Mouse (Mus musculus): ENCODE measurements around the gene Rer1. TPM values are rescaled to one million over a fixed set of nuclear protein-coding genes. Genes with fewer than 3 reads are reported as not detected.

The Rer1 gene
- total and polyA plus RNA-seq, 3 experiments: 125 to 212 (median 209) TPM

- peaks cover 69% of the 10 kb centered on the region for H3K4me1 ChIP-seq (ENCODE audit: insufficient read depth, low read depth, low read length)
- peaks cover 36% of the 10 kb centered on the region for H3K36me3 ChIP-seq (replicated peaks)
- H3K9me3 ChIP-seq (replicated peaks): no peaks in the 10 kb centered on the region
- H3K27me3 ChIP-seq (ENCODE audit: insufficient read depth, low read length): peaks cover 19% of the 10 kb centered on the region
- H3K4me3 ChIP-seq (ENCODE audit: low read depth, low read length): peak overlapping the region; percentile 77
- no peak for TF ChIP-seq POLR2AphosphoS5 (IDR thresholded peaks at IDR 0.05; ENCODE audit: insufficient replicate concordance, low read depth, low read length)
- TF ChIP-seq CTCF (IDR thresholded peaks at IDR 0.05; ENCODE audit: low read depth, low read length): peak; percentile 82
- TF ChIP-seq TAL1 (conservative IDR thresholded peaks at IDR 0.05; ENCODE audit: low read depth, low read length): no peak
- ATAC-seq (ENCODE audit: extremely low read depth, insufficient number of reproducible peaks, low FRiP score, poor library complexity, severe bottlenecking): peak; percentile 18
- peak; percentile 84 for DNase-seq (ENCODE audit: low spot score)
Observed at GRCm38 (mm10) chr4:155065970-155066833, 20.0 kb downstream of the Rer1 start.

- Histone ChIP-seq H3K9me3 (replicated peaks) (no peaks in the 10 kb centered on the region), H3K36me3 (replicated peaks) (peaks cover 18% of the 10 kb centered on the region), H3K4me1 (ENCODE audit: insufficient read depth, low read depth, low read length) (peaks cover 52% of the 10 kb centered on the region), H3K4me3 (ENCODE audit: low read depth, low read length) (no peak overlapping the region), H3K27me3 (ENCODE audit: insufficient read depth, low read length) (peaks cover 28% of the 10 kb centered on the region)
- TF ChIP-seq GATA2 (IDR thresholded peaks at IDR 0.05; ENCODE audit: borderline replicate concordance, low read depth, low read length) (no peak), GATA1 (IDR thresholded peaks at IDR 0.05; ENCODE audit: borderline replicate concordance, low read length) (no peak), TAL1 (conservative IDR thresholded peaks at IDR 0.05; ENCODE audit: low read depth, low read length) (no peak), CTCF (IDR thresholded peaks at IDR 0.05; ENCODE audit: low read depth, low read length) (no peak), POLR2AphosphoS5 (IDR thresholded peaks at IDR 0.05; ENCODE audit: insufficient replicate concordance, low read depth, low read length) (no peak)
- DNase-seq (ENCODE audit: low spot score): no peak
- no peak for ATAC-seq (ENCODE audit: extremely low read depth, insufficient number of reproducible peaks, low FRiP score, poor library complexity, severe bottlenecking)
Observed at GRCm38 (mm10) chr4:155064474-155064873, 21.7 kb downstream of the Rer1 start.

GRCm38 (mm10) chr4:155063895-155064294 lies 22.3 kb downstream of the Rer1 start:
- DNase-seq (ENCODE audit: low spot score): no peak
- H3K27me3 ChIP-seq (ENCODE audit: insufficient read depth, low read length): peaks cover 30% of the 10 kb centered on the region
- peaks cover 13% of the 10 kb centered on the region for H3K36me3 ChIP-seq (replicated peaks)
- H3K4me3 ChIP-seq (ENCODE audit: low read depth, low read length): peak overlapping the region; percentile 22; the same call in 1 of the 2 replicates
- ATAC-seq (ENCODE audit: extremely low read depth, insufficient number of reproducible peaks, low FRiP score, poor library complexity, severe bottlenecking): no peak
- no peaks in the 10 kb centered on the region for H3K9me3 ChIP-seq (replicated peaks)
- TF ChIP-seq POLR2AphosphoS5 (IDR thresholded peaks at IDR 0.05; ENCODE audit: insufficient replicate concordance, low read depth, low read length): no peak
- TF ChIP-seq GATA1 (IDR thresholded peaks at IDR 0.05; ENCODE audit: borderline replicate concordance, low read length): no peak
- TF ChIP-seq GATA2 (IDR thresholded peaks at IDR 0.05; ENCODE audit: borderline replicate concordance, low read depth, low read length): no peak
- TF ChIP-seq TAL1 (conservative IDR thresholded peaks at IDR 0.05; ENCODE audit: low read depth, low read length): no peak
- no peak for TF ChIP-seq CTCF (IDR thresholded peaks at IDR 0.05; ENCODE audit: low read depth, low read length)
- peaks cover 46% of the 10 kb centered on the region for H3K4me1 ChIP-seq (ENCODE audit: insufficient read depth, low read depth, low read length)

GRCm38 (mm10) chr4:155058325-155058724 lies 27.9 kb downstream of the Rer1 start:
- ATAC-seq (ENCODE audit: extremely low read depth, insufficient number of reproducible peaks, low FRiP score, poor library complexity, severe bottlenecking) (no peak), DNase-seq (ENCODE audit: low spot score) (no peak)
- no peak overlapping the region for H3K4me3 ChIP-seq (ENCODE audit: low read depth, low read length)
- H3K27me3 ChIP-seq (ENCODE audit: insufficient read depth, low read length): peaks cover 69% of the 10 kb centered on the region
- no peaks in the 10 kb centered on the region for H3K36me3 ChIP-seq (replicated peaks)
- TF ChIP-seq POLR2AphosphoS5 (IDR thresholded peaks at IDR 0.05; ENCODE audit: insufficient replicate concordance, low read depth, low read length): no peak
- H3K9me3 ChIP-seq (replicated peaks): no peaks in the 10 kb centered on the region
- H3K4me1 ChIP-seq (ENCODE audit: insufficient read depth, low read depth, low read length): peaks cover 19% of the 10 kb centered on the region

GRCm38 (mm10) chr4:155056724-155057123 lies 29.5 kb downstream of the Rer1 start, which contains the start of gene Plch2:
Plch2 (minus strand) TSS chr4:155056784.
- H3K36me3 ChIP-seq (replicated peaks): no peaks in the 10 kb centered on the region
- H3K9me3 ChIP-seq (replicated peaks): no peaks in the 10 kb centered on the region
- H3K4me1 ChIP-seq (ENCODE audit: insufficient read depth, low read depth, low read length): peaks cover 16% of the 10 kb centered on the region
- peaks cover 61% of the 10 kb centered on the region for H3K27me3 ChIP-seq (ENCODE audit: insufficient read depth, low read length)
- no peak for ATAC-seq (ENCODE audit: extremely low read depth, insufficient number of reproducible peaks, low FRiP score, poor library complexity, severe bottlenecking)
- DNase-seq (ENCODE audit: low spot score): no peak
- TF ChIP-seq GATA2 (IDR thresholded peaks at IDR 0.05; ENCODE audit: borderline replicate concordance, low read depth, low read length) (no peak), TAL1 (conservative IDR thresholded peaks at IDR 0.05; ENCODE audit: low read depth, low read length) (no peak), POLR2AphosphoS5 (IDR thresholded peaks at IDR 0.05; ENCODE audit: insufficient replicate concordance, low read depth, low read length) (no peak), GATA1 (IDR thresholded peaks at IDR 0.05; ENCODE audit: borderline replicate concordance, low read length) (no peak), CTCF (IDR thresholded peaks at IDR 0.05; ENCODE audit: low read depth, low read length) (no peak)
- no peak within 1 kb of the TSS for H3K4me3 ChIP-seq (ENCODE audit: low read depth, low read length)

GRCm38 (mm10) chr4:155050116-155050515 lies 36.1 kb downstream of the Rer1 start:
- ATAC-seq (ENCODE audit: extremely low read depth, insufficient number of reproducible peaks, low FRiP score, poor library complexity, severe bottlenecking) (no peak), DNase-seq (ENCODE audit: low spot score) (no peak)
- H3K9me3 ChIP-seq (replicated peaks): no peaks in the 10 kb centered on the region
- H3K36me3 ChIP-seq (replicated peaks): no peaks in the 10 kb centered on the region
- TF ChIP-seq TAL1 (conservative IDR thresholded peaks at IDR 0.05; ENCODE audit: low read depth, low read length): no peak
- TF ChIP-seq GATA2 (IDR thresholded peaks at IDR 0.05; ENCODE audit: borderline replicate concordance, low read depth, low read length): no peak
- no peak for TF ChIP-seq POLR2AphosphoS5 (IDR thresholded peaks at IDR 0.05; ENCODE audit: insufficient replicate concordance, low read depth, low read length)
- TF ChIP-seq CTCF (IDR thresholded peaks at IDR 0.05; ENCODE audit: low read depth, low read length): no peak
- TF ChIP-seq GATA1 (IDR thresholded peaks at IDR 0.05; ENCODE audit: borderline replicate concordance, low read length): no peak
- H3K4me1 ChIP-seq (ENCODE audit: insufficient read depth, low read depth, low read length): peaks cover 16% of the 10 kb centered on the region
- no peak overlapping the region for H3K4me3 ChIP-seq (ENCODE audit: low read depth, low read length)
- peaks cover 26% of the 10 kb centered on the region for H3K27me3 ChIP-seq (ENCODE audit: insufficient read depth, low read length)
